Mouse (Mus musculus) gastrocnemius, postnatal 4 days (tissue): ENCODE results near the gene Rnase11. TPM values are rescaled to one million over a fixed set of nuclear protein-coding genes. Genes with fewer than 3 reads are reported as not detected.

Experiments
- DNase-seq, 2 experiments: peaks; one replicate each; pipeline ENCODE4 v3.0.0; 2021 to 2022; ENCODE audit warnings: low spot score in 2 of 2, mixed read lengths in 2 of 2
- total RNA-seq, 2 experiments: library from RNA; stranded (reverse); gene quantifications; 2 replicates each; pipeline ENCODE4 v1.2.3; 2021

Gene Rnase11
- total RNA-seq, 2 experiments from 2014 or later, result not detected

GRCm38 (mm10) chr14:51082599-51083581 is 32.9 kb upstream of the Rnase11 start:
- DNase-seq, result no peak

GRCm38 (mm10) chr14:51081035-51081434 is 31.1 kb upstream of the Rnase11 start:
- DNase-seq, result no peak

GRCm38 (mm10) chr14:51079180-51079579 is 29.2 kb upstream of the Rnase11 start:
- no peak for DNase-seq

DNA sequence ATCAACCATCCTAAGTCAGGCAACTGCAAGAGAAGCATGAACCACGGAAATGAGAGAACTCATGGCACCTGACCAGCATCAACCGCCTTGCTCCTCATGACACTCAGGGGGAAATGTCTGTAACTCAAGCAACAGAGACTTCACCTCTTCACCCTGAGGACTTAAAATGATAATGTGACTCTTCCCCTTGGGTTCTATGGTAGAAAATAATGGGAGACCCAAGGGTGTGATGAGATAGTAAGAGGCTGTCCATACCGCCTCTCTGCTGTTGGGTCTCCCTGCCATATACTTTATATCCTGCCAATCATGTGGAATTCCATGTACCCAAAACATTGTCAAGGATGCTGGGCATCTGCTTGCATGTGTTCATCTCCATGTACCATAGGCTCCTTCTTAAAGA is 24.4 kb upstream of the Rnase11 start, which contains the start of gene Olfr750:
Gene Olfr750, minus strand, starts transcription at position 101 of the 400 bp plus-strand sequence.
- DNase-seq, result no peak

DNA sequence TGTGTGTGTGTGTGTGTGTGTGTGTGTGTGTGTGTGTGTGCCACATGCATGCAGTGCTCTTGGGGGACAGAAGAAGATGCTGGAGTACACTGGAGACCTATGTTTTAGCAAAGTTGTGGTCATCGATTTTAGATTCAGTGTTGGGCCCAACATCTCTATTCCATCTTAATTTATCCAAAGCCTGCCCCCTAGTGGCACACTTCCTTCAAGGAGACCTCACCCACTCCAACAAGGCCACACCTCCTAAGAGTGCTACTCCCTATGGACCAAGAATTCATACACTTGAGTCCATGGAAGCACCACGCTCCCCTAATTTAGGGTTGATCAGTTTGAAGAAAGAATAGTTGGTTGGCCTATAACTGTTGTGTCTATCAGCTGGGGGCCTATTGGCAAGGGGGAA is 19.7 kb upstream of the Rnase11 start:
- no peak for DNase-seq

GRCm38 (mm10) chr14:51068956-51069355 is 19.0 kb upstream of the Rnase11 start:
- DNase-seq, result no peak

GRCm38 (mm10) chr14:51060761-51061160 is 10.8 kb upstream of the Rnase11 start:
- DNase-seq, result no peak

- DNase-seq, result no peak
These were observed 7.5 kb upstream of the Rnase11 start, which contains the start of gene Rnase12 for GRCm38 (mm10) chr14:51057401-51057831. Gene Rnase12, minus strand, starts transcription at chr14:51057661.

DNA sequence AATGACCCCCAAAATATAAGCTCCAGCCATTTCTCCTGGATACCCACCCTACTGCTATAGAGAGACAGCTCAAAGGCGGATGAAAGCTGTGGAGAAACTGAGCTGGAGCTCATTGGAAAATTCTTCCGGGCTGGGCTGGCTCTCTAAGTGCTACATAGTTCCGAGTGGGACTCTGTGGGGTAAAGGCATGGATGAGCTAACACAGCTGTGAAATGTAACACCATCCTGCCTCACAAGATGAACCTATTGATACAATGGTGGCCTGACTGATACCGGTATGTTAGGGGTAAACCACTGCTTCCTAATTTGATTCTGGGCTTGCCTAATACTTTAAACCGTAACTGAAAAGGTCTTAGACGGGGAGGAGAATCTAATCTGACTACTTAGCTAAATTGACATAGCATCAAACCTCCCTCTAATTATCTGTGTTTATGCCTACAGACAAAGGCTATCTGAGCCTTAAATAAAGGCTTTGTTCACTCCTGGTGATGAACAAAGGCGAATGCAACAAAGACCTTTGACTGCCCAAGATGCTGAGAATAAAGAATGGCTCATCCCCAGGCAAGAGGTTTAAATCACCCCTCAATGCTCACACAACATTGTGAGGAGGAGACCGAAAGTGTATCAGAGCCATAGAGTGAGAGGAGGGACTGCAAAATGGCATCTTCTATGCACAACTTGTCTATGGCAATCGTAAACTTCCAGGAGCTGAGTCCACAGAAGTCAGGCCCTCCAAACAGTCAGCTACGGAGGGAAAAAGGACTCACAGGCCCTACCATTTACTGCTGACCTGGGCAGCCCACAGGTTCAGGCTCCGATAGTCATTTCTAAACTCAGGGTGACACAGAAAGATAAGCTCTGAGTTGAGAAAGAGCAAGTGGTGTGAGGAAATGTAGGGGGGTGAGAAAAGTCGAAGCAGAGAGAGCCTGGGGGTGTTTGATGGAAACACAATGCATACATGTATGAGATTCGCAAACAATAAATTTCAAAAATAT is 4.6 kb upstream of the Rnase11 start:
- DNase-seq, result no peak

- DNase-seq, result no peak
These were observed 3.2 kb upstream of the Rnase11 start for GRCm38 (mm10) chr14:51053176-51053575.

GRCm38 (mm10) chr14:51051941-51052340 is 2.0 kb upstream of the Rnase11 start:
- DNase-seq, result no peak

DNA sequence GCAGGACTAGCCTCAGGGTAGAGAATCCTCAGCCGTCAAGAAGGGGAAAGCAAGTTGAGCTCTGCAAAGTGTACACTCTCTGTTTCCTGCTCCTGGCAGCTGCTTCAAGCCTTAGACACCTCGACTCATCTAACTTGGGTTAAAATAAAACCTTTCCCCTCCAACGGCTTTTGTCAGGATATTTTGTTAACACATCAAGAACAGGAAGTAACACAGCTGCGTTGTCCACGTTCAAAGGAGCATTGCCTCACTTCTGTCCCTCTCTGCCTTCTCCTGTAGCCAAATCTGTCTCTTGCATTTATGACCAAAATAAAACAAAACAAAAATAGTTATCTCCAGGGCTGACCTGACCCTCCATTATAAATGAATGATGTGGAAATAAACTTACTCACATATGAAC is 2.1 kb downstream of the Rnase11 start:
- DNase-seq, result no peak

DNA sequence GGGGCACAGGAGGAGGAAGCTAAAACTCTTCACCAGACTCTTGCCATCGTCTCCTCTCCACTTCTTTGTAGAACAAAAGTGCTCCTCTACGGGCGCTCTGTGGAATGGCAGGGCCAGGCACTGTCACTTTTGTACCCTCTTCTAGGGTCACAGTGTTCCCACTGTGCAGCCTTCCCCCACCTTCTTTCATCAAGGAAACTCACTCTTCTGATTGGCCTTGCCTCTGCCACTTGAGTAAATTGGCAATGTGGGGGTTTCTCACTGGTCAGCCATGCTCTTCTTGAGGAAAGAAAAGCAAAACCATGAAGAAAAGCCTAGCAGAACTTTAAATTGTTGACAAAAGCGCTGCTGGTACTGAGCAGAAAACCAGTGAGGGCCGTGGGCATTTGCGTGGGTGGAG is 8.2 kb downstream of the Rnase11 start, which contains the start of gene Rnase9:
Gene Rnase9, minus strand, starts transcription at position 101 of the 400 bp plus-strand sequence.
- DNase-seq, result no peak

- no peak for DNase-seq
These were observed 13.7 kb downstream of the Rnase11 start for GRCm38 (mm10) chr14:51036214-51036613.

GRCm38 (mm10) chr14:51035206-51035605 is 14.8 kb downstream of the Rnase11 start:
- no peak for DNase-seq

- DNase-seq, result no peak
These were observed 22.4 kb downstream of the Rnase11 start for GRCm38 (mm10) chr14:51027387-51028155.

GRCm38 (mm10) chr14:51026391-51027133 is 23.4 kb downstream of the Rnase11 start:
- peak in 1 of 2 experiments; percentile 54 for DNase-seq

DNA sequence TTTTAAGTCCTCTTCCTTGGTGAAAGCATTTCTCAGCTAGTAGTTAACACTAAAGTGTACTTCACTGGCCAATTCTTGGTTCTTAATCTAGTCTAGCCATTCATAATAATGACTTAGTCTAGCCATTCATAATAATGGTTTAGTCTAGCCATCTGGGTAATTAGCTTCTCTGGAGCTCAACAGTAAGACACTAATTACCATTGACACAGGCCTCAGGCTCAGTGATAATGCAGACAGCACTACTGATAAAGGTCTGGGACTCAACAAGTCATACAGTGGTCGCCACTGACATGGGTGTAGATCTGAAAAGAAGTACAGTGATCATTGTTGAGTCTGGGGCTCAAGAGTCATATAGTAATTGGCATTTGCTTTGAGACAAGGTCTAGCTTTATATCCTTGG is 25.1 kb downstream of the Rnase11 start:
- no peak for DNase-seq

DNA sequence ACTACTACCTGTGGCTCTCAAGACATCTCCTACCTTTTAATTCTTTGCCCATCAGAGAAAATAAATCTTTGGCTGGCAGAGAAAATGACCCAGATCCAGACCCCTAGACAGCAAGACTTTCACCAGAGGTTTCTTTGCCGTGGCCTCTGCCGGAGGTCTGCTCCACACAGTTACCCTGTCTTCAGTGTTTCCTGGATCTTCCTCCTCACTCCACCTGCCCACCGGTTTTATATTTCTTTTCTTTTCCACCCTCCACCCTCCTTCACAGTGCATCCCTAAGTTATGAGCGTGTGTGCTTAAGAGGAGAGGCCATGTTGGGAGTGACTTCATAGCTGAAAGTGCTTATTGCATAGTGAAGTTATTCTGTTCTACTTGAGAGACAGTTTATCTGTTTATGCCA is 26.5 kb downstream of the Rnase11 start:
- no peak for DNase-seq

- peak in 1 of 2 experiments; percentile 40 for DNase-seq
These were observed 32.7 kb downstream of the Rnase11 start for GRCm38 (mm10) chr14:51017256-51017655.
